Mouse (Mus musculus) fat pad, adult 2 months (tissue): ENCODE measurements around the gene Draxin.

Experiments used
- DNase-seq: peaks from one replicate; pipeline ENCODE4 v3.0.0-alpha.2; 2011; ENCODE audit warnings: low read depth, low spot score; ENCODE audit errors: extremely low read depth

The Draxin gene

GRCm38 (mm10) chr4:148116657-148117056 lies 13.8 kb downstream of the Draxin start:
- DNase-seq, result no peak

- DNase-seq, result no peak
Measured at GRCm38 (mm10) chr4:148115467-148115866, 15.0 kb downstream of the Draxin start.

- no peak for DNase-seq
Measured at GRCm38 (mm10) chr4:148114758-148115391, 15.6 kb downstream of the Draxin start.

GRCm38 (mm10) chr4:148112519-148112918 lies 18.0 kb downstream of the Draxin start:
- no peak for DNase-seq

- DNase-seq, result no peak
Measured at GRCm38 (mm10) chr4:148109215-148109614, 21.3 kb downstream of the Draxin start.

GRCm38 (mm10) chr4:148108565-148109100 lies 21.9 kb downstream of the Draxin start:
- no peak for DNase-seq

GRCm38 (mm10) chr4:148107621-148108291 lies 22.7 kb downstream of the Draxin start:
- no peak for DNase-seq

GRCm38 (mm10) chr4:148104146-148104545 lies 26.4 kb downstream of the Draxin start:
- no peak for DNase-seq

- DNase-seq, result no peak
Measured at GRCm38 (mm10) chr4:148101801-148102527, 28.5 kb downstream of the Draxin start.

- DNase-seq, result no peak
Measured at GRCm38 (mm10) chr4:148098666-148099065, 31.8 kb downstream of the Draxin start.

GRCm38 (mm10) chr4:148097936-148098335 lies 32.6 kb downstream of the Draxin start:
- DNase-seq, result no peak

GRCm38 (mm10) chr4:148095081-148095480 lies 35.4 kb downstream of the Draxin start:
- no peak for DNase-seq

GRCm38 (mm10) chr4:148094161-148094560 lies 36.3 kb downstream of the Draxin start:
- no peak for DNase-seq

- DNase-seq, result no peak
Measured at GRCm38 (mm10) chr4:148092551-148093271, 37.8 kb downstream of the Draxin start.

- no peak for DNase-seq
Measured at GRCm38 (mm10) chr4:148091181-148091580, 39.3 kb downstream of the Draxin start.

GRCm38 (mm10) chr4:148089166-148089565 lies 41.3 kb downstream of the Draxin start:
- no peak for DNase-seq

- DNase-seq, result peak; percentile 37
Measured at GRCm38 (mm10) chr4:148087907-148088527, 42.5 kb downstream of the Draxin start, which contains the start of gene Agtrap. TSS of gene Agtrap (minus strand) at chr4:148088031.

GRCm38 (mm10) chr4:148087091-148087906 lies 43.2 kb downstream of the Draxin start:
- DNase-seq, result peak; percentile 40

- DNase-seq, result no peak
Measured at GRCm38 (mm10) chr4:148085907-148086305, 44.6 kb downstream of the Draxin start.
